Mouse (Mus musculus): ENCODE measurements around the gene Asap2. TPM values are rescaled to one million over a fixed set of nuclear protein-coding genes. Genes with fewer than 3 reads are reported as not detected.
A peak's percentile ranks its signal among the peaks of the same experiment; 100 is the strongest.
"Not testable (repeated sequence)": the region's sequence is repeated elsewhere in the genome, so short reads cannot be mapped to it uniquely, and the experiment has no call there.

Gene Asap2
- polyA plus RNA-seq (2012; rRNA removed) = 9.9 and 18.0 TPM in 2 replicates

- DNase-seq (ENCODE audit: low read depth, low spot score) = not testable (repeated sequence)
- under 1% methylated on average over 36 of the region's 38 CpGs for WGBS
Measured at GRCm38 (mm10) chr12:20990132-20990531, at the start of gene Asap2. Asap2 (plus strand) TSS chr12:20990459.

DNA sequence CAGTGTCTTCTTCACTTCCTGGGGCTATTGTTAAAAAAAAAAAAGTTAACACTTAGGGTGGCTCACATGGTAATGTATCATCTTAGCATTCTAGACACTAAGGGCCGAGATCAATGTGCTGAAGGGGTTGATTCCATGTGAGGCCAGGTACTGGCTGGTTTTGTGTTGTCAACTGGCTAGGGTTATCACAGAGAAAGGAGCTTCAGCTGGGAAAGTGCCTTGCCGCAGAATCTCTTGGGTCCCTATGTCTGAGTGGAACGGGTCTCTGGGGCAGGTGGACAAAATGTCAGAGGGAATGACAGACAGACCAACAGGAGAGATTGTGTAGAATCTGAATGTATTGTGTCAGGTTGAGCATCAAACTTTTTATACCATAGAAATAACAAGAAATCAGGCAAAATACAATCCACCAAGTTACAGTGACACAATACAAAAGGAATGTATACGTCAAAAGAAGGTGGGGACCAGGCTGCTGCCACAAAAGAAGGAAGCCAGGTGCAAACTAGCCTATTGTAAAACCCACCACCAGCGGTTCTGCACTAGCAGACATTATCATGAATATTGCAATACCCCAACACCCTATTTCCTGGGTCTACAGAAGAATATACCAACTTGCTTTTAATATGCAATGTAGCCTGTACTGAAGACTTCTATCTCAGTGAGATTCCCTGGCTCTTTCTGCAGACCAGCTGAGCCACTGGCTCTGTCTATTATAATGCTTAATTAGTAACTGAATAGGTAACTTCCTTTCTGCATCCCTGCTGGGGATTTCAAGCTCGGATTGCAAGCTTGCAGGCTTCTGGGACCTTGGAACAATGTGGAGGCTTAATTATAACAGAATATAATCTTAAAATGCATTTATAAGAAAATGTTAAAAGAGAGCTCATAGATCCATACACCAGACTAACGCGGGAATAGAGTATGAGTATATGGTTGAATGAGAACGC lies 42.9 kb upstream of the Asap2 start:
- DNase-seq (ENCODE audit: low read depth, low spot score) = not testable (repeated sequence)
- WGBS = 71% methylated on average over 9 of the region's 9 CpGs

DNA sequence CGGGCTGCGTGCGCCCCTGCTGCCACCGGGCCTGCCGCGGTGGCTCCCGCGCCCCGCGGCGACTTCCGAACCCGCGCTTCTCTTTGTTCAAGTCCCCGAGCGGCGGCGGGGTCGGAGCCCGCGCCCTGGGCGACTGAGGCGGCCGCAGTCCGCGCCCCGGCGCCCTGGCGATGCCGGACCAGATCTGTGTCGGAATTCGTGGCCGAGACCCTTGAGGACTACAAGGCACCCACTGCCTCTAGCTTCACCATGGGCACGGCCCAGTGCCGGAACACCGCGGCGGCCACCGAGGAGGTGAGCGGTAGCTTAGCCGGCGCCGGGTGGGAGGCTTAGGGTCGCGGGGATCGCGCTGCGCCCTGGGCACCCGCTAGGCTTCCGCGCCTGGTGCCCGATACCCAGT lies 320 bp downstream of the Asap2 start:
- WGBS = under 1% methylated on average over 48 of the region's 52 CpGs
- DNase-seq (ENCODE audit: low read depth, low spot score) = not testable (repeated sequence)

- WGBS = 56% methylated on average over 6 of the region's 6 CpGs
- not testable (repeated sequence) for DNase-seq (ENCODE audit: low read depth, low spot score)
Measured at GRCm38 (mm10) chr12:21030875-21031274, 40.6 kb downstream of the Asap2 start.

DNA sequence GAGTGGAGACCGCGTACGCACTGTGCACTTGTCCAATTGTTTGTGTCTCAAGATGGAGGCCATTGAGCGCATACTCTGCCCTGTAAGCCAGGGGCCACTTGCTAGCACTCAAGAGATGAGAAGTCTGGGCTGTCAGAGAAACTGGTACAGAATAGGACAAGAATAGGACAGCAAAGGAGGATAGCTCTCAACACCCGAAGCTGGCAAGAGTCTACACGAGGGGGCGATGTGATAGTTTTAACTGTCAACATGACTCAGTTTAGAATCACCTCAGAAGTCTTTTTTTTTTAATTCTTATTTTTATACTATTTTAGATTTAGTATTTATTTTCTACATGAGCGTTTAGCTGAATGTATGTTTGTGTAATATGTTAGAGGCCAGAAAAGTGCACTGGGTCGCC lies 56.5 kb downstream of the Asap2 start:
- WGBS = 94% methylated on average over 9 of the region's 9 CpGs
- not testable (repeated sequence) for DNase-seq (ENCODE audit: low read depth, low spot score)

DNA sequence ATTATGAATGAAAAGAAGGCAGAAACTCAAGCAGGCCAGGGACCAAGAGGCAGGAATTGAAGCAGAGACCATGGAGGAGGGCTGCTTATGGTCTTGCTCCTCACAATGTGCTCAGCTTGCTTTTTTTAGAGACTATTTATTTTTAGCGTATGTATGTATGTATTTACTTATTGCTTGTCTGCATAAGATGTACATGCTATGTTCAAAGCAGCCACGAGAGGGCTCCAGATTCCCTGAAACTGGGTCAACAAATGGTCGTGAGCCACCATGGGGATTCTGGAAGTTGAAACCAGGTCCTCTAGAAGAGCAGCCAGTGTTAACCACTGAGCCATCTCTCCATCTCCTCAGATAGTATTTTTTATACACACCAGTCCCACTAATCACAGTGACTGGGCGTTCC lies 85.5 kb downstream of the Asap2 start:
- WGBS = 15% methylated on average over 4 of the region's 4 CpGs
- DNase-seq (ENCODE audit: low read depth, low spot score) = peak; percentile 1

DNA sequence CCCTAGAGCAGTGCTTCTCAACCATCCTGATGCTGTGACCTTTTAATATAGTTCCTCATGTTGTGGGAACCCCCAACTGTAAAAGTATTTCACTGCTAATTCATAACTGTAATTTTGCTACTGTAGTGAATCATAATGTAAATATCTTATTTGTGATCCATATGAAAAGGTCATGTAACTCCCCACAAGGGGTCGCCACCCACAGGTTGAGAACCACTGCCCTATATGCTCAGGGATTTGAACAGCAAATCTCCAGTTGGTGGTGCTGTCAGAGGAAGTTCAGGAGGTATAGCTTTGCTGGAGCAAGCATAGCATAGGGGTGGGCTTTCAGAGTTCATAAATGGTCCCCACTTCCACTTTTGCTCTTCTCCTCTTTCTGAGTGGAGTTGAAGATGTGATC lies 99.9 kb downstream of the Asap2 start:
- WGBS = 23% methylated on average over 1 of the region's 1 CpGs
- not testable (repeated sequence) for DNase-seq (ENCODE audit: low read depth, low spot score)

DNA sequence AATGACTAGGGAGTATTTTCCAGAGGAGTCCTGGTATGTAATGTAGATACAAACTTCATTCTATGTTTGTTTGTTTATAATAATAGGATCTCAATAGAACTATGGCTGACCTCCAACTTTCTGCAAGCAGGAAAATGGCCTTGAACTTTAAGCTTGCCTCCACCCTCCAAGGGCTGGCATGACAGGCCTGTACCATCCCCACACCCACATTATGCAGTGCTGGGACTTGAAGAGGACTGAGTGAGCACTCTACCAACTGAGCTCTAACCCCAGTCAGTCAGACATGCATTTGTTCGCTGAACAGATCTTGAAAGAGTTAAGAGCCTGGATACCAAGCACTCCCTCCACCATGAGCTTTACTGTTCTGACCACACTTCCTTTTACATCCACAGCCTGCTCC lies 102.2 kb downstream of the Asap2 start:
- DNase-seq (ENCODE audit: low read depth, low spot score) = not testable (repeated sequence)
- WGBS = 70% methylated on average over 1 of the region's 1 CpGs

- 57% methylated on average over 3 of the region's 3 CpGs for WGBS
Measured at GRCm38 (mm10) chr12:21097806-21098325, 107.6 kb downstream of the Asap2 start.

DNA sequence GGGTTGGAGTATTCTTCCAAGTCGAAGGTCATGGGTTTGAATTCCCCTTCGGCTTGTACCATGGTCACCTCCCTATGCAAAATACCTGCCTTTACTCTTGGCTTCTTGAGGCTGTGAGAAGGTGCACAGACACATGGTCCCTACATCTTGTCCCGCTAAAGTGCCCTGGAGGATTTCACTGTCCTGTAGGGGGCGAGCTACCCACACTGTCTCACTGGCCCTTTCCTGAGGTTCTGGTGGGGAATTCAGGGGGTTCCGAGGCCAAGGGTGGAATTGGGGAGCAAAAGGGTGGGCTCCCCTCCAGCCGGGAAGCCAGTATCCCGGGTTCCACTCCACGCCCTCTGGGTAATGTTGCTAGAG lies 120.8 kb downstream of the Asap2 start:
- not testable (repeated sequence) for DNase-seq (ENCODE audit: low read depth, low spot score)
- 2% methylated on average over 8 of the region's 8 CpGs for WGBS

More at GRCm38 (mm10) chr12:21097806-21098325, 107.6 kb downstream of the Asap2 start:
- not testable (repeated sequence) for DNase-seq (ENCODE audit: low read depth, low spot score)

- no peak for DNase-seq (ENCODE audit: low read depth, low spot score)
- under 1% methylated on average over 117 of the region's 118 CpGs for WGBS
Measured at GRCm38 (mm10) chr12:21111476-21112452, 121.5 kb downstream of the Asap2 start.

GRCm38 (mm10) chr12:21112453-21112857 lies 122.2 kb downstream of the Asap2 start:
- 2% methylated on average over 17 of the region's 17 CpGs for WGBS
- no peak for DNase-seq (ENCODE audit: low read depth, low spot score)

- 48% methylated on average over 3 of the region's 3 CpGs for WGBS
- no peak for DNase-seq (ENCODE audit: low read depth, low spot score)
Measured at GRCm38 (mm10) chr12:21119446-21119845, 129.2 kb downstream of the Asap2 start.

GRCm38 (mm10) chr12:21122818-21123217 lies 132.6 kb downstream of the Asap2 start:
- DNase-seq (ENCODE audit: low read depth, low spot score) = no peak
- WGBS = 90% methylated on average over 3 of the region's 3 CpGs

GRCm38 (mm10) chr12:21123647-21124046 lies 133.4 kb downstream of the Asap2 start:
- WGBS = 80% methylated on average over 5 of the region's 5 CpGs
- DNase-seq (ENCODE audit: low read depth, low spot score) = no peak

DNA sequence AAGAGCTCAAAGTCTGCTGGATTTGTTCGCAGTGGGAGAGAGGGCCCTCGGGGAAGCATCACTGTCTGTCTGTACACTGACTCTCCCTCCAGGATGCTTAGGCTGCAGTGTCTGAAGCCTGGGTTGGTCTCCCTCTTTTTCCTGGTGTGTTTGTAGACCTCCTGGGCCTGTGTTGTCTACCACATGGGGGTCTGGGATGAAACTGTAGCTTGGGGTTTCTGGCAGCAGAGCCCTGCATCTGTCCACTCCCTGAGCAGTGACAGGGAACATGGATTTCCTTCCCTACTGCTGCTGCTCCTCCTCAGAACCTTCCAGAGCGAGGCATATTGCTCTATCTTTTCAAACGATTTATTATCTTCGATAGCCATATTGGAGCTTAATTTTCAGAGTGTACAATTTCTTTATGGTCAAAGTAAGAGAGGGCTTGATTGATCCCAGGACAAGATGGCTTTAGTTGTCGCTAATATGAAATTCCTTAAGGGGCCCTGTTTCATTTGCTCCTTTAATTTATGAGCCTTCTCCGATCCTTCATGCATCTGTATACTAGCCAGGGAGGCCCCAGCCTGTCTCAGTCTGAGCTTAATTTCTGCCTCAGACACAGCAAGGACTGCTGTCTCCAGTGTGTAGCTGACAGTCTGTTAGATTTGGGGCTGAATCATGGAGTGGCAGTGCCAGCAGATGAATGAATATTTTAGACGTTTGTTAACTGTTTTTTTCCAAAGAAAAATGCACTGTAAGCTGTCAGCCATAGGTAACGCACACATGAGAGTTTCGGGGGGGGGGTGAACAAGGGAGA lies 135.6 kb downstream of the Asap2 start:
- WGBS = 70% methylated on average over 10 of the region's 10 CpGs
- DNase-seq (ENCODE audit: low read depth, low spot score) = no peak

DNA sequence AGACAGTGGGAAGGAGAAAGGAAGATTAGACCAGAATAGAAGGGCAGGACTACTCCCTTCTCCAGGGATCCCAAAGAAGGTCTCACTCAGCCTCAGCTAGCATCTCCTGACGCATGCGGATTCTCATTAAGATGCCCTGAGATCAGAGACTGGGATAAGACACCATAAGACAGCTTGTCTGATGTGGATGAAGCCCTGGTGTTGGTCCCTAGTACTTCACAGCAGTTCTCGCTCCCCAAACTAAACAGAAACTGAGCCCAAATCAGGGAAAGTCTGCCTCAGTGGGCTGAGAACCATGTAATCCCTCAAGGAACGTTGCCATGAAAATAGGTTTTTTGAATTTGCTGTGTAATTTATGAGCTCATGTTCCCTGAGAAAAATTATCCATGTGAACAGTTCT lies 136.3 kb downstream of the Asap2 start:
- no peak for DNase-seq (ENCODE audit: low read depth, low spot score)
- 91% methylated on average over 4 of the region's 4 CpGs for WGBS

GRCm38 (mm10) chr12:21128930-21129869 lies 138.9 kb downstream of the Asap2 start:
- WGBS = 78% methylated on average over 9 of the region's 9 CpGs
- DNase-seq (ENCODE audit: low read depth, low spot score) = no peak

Data from large intestine, adult 2 months (tissue).